Mouse (Mus musculus): ENCODE results near the gene Gtf2a1.

DNA sequence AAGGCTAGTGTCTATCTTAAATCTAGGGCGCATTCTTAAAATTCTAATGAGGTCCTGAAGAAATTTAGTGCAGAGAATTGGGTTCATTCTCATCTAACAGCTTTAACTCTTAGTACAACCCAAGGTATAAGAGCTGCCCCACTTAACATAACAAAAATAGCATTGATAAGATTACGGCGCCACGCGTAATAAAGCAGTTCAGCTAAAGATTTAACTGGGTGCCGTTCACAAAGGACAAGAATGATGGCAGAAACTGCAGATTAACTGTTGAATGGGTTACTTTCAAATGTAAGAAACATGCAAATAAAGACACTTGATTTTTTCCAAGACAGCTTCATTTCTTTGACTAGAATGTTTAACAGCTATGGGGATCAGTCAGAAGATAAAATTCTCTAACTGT is 6.9 kb downstream of the Gtf2a1 start:
- TF ChIP-seq USF1 (IDR thresholded peaks at IDR 0.05; ENCODE audit: low read depth, low read length) (no peak), CTCF (conservative IDR thresholded peaks at IDR 0.05 in 1 of 2, IDR thresholded peaks at IDR 0.05 in 1 of 2; ENCODE audit: low read depth in 2 of 2, low read length in 2 of 2) (no peak), NELFE (IDR thresholded peaks at IDR 0.05; ENCODE audit: low read depth, low read length) (no peak), POLR2A (IDR thresholded peaks at IDR 0.05; ENCODE audit: low read depth, low read length) (no peak), ZKSCAN1 (IDR thresholded peaks at IDR 0.05; ENCODE audit: borderline replicate concordance, low read depth, low read length) (no peak)
